Mouse (Mus musculus) adipose tissue, adult 10 weeks (tissue): ENCODE results near the gene Adgrg7. TPM values are rescaled to one million over a fixed set of nuclear protein-coding genes. Genes with fewer than 3 reads are reported as not detected.

Experiments used
- polyA plus RNA-seq: library from polyadenylated mRNA; stranded (reverse); fragments of 350-450 nt; fragmentation: Illumina TruSeq; extraction: RNeasy Lipid Tissue Mini Kit (QIAGEN cat#74804); gene quantifications from one replicate; pipeline ENCODE4 v1.2.3, GENCODE M21; 2014; ENCODE audit warnings: low read depth, low replicate concordance

The Adgrg7 gene
- polyA plus RNA-seq = 0.67 TPM

GRCm38 (mm10) chr16:56795481-56796139, at the start of gene Adgrg7:
Gene Adgrg7, minus strand, starts transcription at chr16:56795855.

GRCm38 (mm10) chr16:56717224-56718200, 78.1 kb downstream of the Adgrg7 start, which contains the start of gene Tfg:
Gene Tfg, minus strand, starts transcription at chr16:56717450.

Other genes with a start within 250 kb of the Adgrg7 start
- 80.9 TPM for gene Tfg, start 78.4 kb downstream of the Adgrg7 start, polyA plus RNA-seq
- 6.0 TPM for gene Tmem45a, start 90.3 kb upstream of the Adgrg7 start, polyA plus RNA-seq
- not detected for gene Lnp1, start 132.2 kb upstream of the Adgrg7 start, polyA plus RNA-seq